Mouse (Mus musculus) midbrain, embryonic 10.5 days (tissue): ENCODE data around the gene Ergic1. TPM values are rescaled to one million over a fixed set of nuclear protein-coding genes. Genes with fewer than 3 reads are reported as not detected.
A peak's percentile ranks its signal among the peaks of the same experiment; 100 is the strongest.

Source experiments
- DNase-seq: peaks from one replicate; pipeline ENCODE4 v3.0.0-alpha.2; 2017; ENCODE audit warnings: low spot score
- H3K27ac ChIP-seq: fragments of 300-500 bp; sonication (generic); replicated peaks from 2 replicates; pipeline ENCODE4 v1.5.1; 2016; ENCODE audit warnings: mild to moderate bottlenecking
- H3K27me3 ChIP-seq: fragments of 300-500 bp; sonication (generic); 2 replicates; pipeline ENCODE4 v1.6.1; 2016; ENCODE audit warnings: low read depth, mild to moderate bottlenecking; ENCODE audit not compliant: poor library complexity, severe bottlenecking
- H3K36me3 ChIP-seq: fragments of 300-500 bp; sonication (generic); 2 replicates; pipeline ENCODE4 v1.6.1; 2016; ENCODE audit warnings: mild to moderate bottlenecking, moderate library complexity
- H3K4me1 ChIP-seq: fragments of 300-500 bp; sonication (generic); 2 replicates; pipeline ENCODE4 v1.6.1; 2016
- H3K4me3 ChIP-seq: fragments of 300-500 bp; sonication (generic); 2 replicates; pipeline ENCODE4 v1.5.1; 2016; ENCODE audit warnings: mild to moderate bottlenecking, moderate library complexity
- H3K9me3 ChIP-seq: fragments of 300-500 bp; sonication (generic); replicated peaks from 2 replicates; pipeline ENCODE4 v1.6.1; 2016; ENCODE audit warnings: mild to moderate bottlenecking
- WGBS: fragments of 180-500 bp; shearing (Covaris S2); methylation state at CpG from one replicate; pipeline ENCODE4 v1.1.7; 2016; 5-methylcytosine and 5-hydroxymethylcytosine counted together
- polyA plus RNA-seq: library from polyadenylated mRNA; unstranded; fragments of >200 nt; fragmentation: Nextera tagmentation; extraction: Ambion mirVana; gene quantifications from 2 replicates; pipeline ENCODE4 v1.2.1, GENCODE M21; 2016

Gene Ergic1
- polyA plus RNA-seq, 1 experiment from 2014 or later: 104 TPM

GRCm38 (mm10) chr17:26569594-26570350 lies 8.5 kb downstream of the Ergic1 start:
- peaks cover 12% of the 10 kb centered on the region; the same call in 1 of the 2 replicates for H3K9me3 ChIP-seq
- 89% methylated on average over 4 of the region's 4 CpGs for WGBS
- no peak for DNase-seq
- H3K4me3 ChIP-seq: no peak overlapping the region
- H3K27me3 ChIP-seq: no peaks in the 10 kb centered on the region
- peaks cover 88% of the 10 kb centered on the region for H3K36me3 ChIP-seq
- H3K4me1 ChIP-seq: 0 out of 2 replicates have a peak, but pooled peaks cover 2% of the 10 kb centered on the region
- H3K27ac ChIP-seq: no peak overlapping the region

- 89% methylated on average over 11 of the region's 11 CpGs for WGBS
- Histone ChIP-seq H3K4me1 (no peaks in the 10 kb centered on the region), H3K4me3 (no peak overlapping the region), H3K27me3 (no peaks in the 10 kb centered on the region), H3K27ac (0 out of 2 replicates have a peak overlapping the region, but pooled peaks have one; percentile 6), H3K9me3 (peaks cover 12% of the 10 kb centered on the region; the same call in 1 of the 2 replicates), H3K36me3 (peaks cover 87% of the 10 kb centered on the region)
- no peak for DNase-seq
These were observed 9.4 kb downstream of the Ergic1 start for GRCm38 (mm10) chr17:26570651-26571118.

GRCm38 (mm10) chr17:26571377-26571776 lies 10.1 kb downstream of the Ergic1 start:
- H3K4me3 ChIP-seq: no peak overlapping the region
- 90% methylated on average over 3 of the region's 3 CpGs for WGBS
- no peaks in the 10 kb centered on the region for H3K27me3 ChIP-seq
- no peak for DNase-seq
- H3K9me3 ChIP-seq: peaks cover 7% of the 10 kb centered on the region; the same call in 1 of the 2 replicates
- no peaks in the 10 kb centered on the region for H3K4me1 ChIP-seq
- H3K27ac ChIP-seq: no peak overlapping the region
- peaks cover 87% of the 10 kb centered on the region for H3K36me3 ChIP-seq

GRCm38 (mm10) chr17:26572265-26572664 lies 11.0 kb downstream of the Ergic1 start:
- Histone ChIP-seq H3K36me3 (peaks cover 87% of the 10 kb centered on the region), H3K27me3 (no peaks in the 10 kb centered on the region), H3K4me3 (no peak overlapping the region), H3K4me1 (no peaks in the 10 kb centered on the region), H3K27ac (no peak overlapping the region), H3K9me3 (peaks cover 4% of the 10 kb centered on the region; the same call in 1 of the 2 replicates)
- WGBS: 92% methylated on average over 11 of the region's 11 CpGs
- DNase-seq: no peak

- no peak for DNase-seq
- WGBS: 92% methylated on average over 11 of the region's 11 CpGs
- peaks cover 86% of the 10 kb centered on the region for H3K36me3 ChIP-seq
- H3K27me3 ChIP-seq: no peaks in the 10 kb centered on the region
- no peak overlapping the region for H3K4me3 ChIP-seq
- no peak overlapping the region for H3K27ac ChIP-seq
- no peaks in the 10 kb centered on the region for H3K9me3 ChIP-seq
- no peaks in the 10 kb centered on the region for H3K4me1 ChIP-seq
These were observed 12.8 kb downstream of the Ergic1 start for GRCm38 (mm10) chr17:26574118-26574517.

GRCm38 (mm10) chr17:26574701-26575100 lies 13.4 kb downstream of the Ergic1 start:
- no peak overlapping the region for H3K27ac ChIP-seq
- WGBS: 89% methylated on average over 5 of the region's 5 CpGs
- peaks cover 86% of the 10 kb centered on the region for H3K36me3 ChIP-seq
- H3K4me3 ChIP-seq: no peak overlapping the region
- no peaks in the 10 kb centered on the region for H3K9me3 ChIP-seq
- no peak for DNase-seq
- H3K27me3 ChIP-seq: no peaks in the 10 kb centered on the region
- no peaks in the 10 kb centered on the region for H3K4me1 ChIP-seq

GRCm38 (mm10) chr17:26575786-26576690 lies 14.7 kb downstream of the Ergic1 start:
- WGBS: 89% methylated on average over 12 of the region's 12 CpGs
- DNase-seq: no peak
- H3K4me1 ChIP-seq: no peaks in the 10 kb centered on the region
- no peaks in the 10 kb centered on the region for H3K27me3 ChIP-seq
- no peak overlapping the region for H3K27ac ChIP-seq
- peaks cover 86% of the 10 kb centered on the region for H3K36me3 ChIP-seq
- H3K4me3 ChIP-seq: no peak overlapping the region
- H3K9me3 ChIP-seq: no peaks in the 10 kb centered on the region

GRCm38 (mm10) chr17:26576833-26577232 lies 15.5 kb downstream of the Ergic1 start:
- Histone ChIP-seq H3K27ac (no peak overlapping the region), H3K4me1 (no peaks in the 10 kb centered on the region), H3K36me3 (peaks cover 88% of the 10 kb centered on the region), H3K27me3 (no peaks in the 10 kb centered on the region), H3K9me3 (no peaks in the 10 kb centered on the region), H3K4me3 (no peak overlapping the region)
- no peak for DNase-seq
- 97% methylated on average over 7 of the region's 7 CpGs for WGBS

GRCm38 (mm10) chr17:26577309-26577708 lies 16.0 kb downstream of the Ergic1 start:
- Histone ChIP-seq H3K27me3 (no peaks in the 10 kb centered on the region), H3K36me3 (peaks cover 88% of the 10 kb centered on the region), H3K9me3 (no peaks in the 10 kb centered on the region), H3K4me1 (no peaks in the 10 kb centered on the region), H3K27ac (no peak overlapping the region), H3K4me3 (no peak overlapping the region)
- WGBS: 96% methylated on average over 11 of the region's 11 CpGs
- DNase-seq: no peak

- peaks cover 91% of the 10 kb centered on the region for H3K36me3 ChIP-seq
- no peaks in the 10 kb centered on the region for H3K27me3 ChIP-seq
- WGBS: 96% methylated on average over 7 of the region's 7 CpGs
These were observed 16.9 kb downstream of the Ergic1 start for GRCm38 (mm10) chr17:26578162-26578561.

GRCm38 (mm10) chr17:26578771-26579170 lies 17.5 kb downstream of the Ergic1 start:
- Histone ChIP-seq H3K36me3 (peaks cover 97% of the 10 kb centered on the region), H3K27ac (no peak overlapping the region), H3K4me3 (no peak overlapping the region), H3K9me3 (no peaks in the 10 kb centered on the region), H3K27me3 (no peaks in the 10 kb centered on the region), H3K4me1 (peaks cover 6% of the 10 kb centered on the region)
- 95% methylated on average over 11 of the region's 11 CpGs for WGBS
- DNase-seq: no peak

More at GRCm38 (mm10) chr17:26578162-26578561, 16.9 kb downstream of the Ergic1 start:
- Histone ChIP-seq H3K27ac (no peak overlapping the region), H3K9me3 (no peaks in the 10 kb centered on the region), H3K4me3 (no peak overlapping the region), H3K4me1 (peaks cover under 1% of the 10 kb centered on the region; the same call in 1 of the 2 replicates)
- no peak for DNase-seq

- H3K9me3 ChIP-seq: no peaks in the 10 kb centered on the region
- H3K4me3 ChIP-seq: no peak overlapping the region
- no peak for DNase-seq
- 92% methylated on average over 6 of the region's 6 CpGs for WGBS
- H3K27ac ChIP-seq: no peak overlapping the region
- H3K4me1 ChIP-seq: peaks cover 12% of the 10 kb centered on the region
- H3K36me3 ChIP-seq: peaks cover 99% of the 10 kb centered on the region
- no peaks in the 10 kb centered on the region for H3K27me3 ChIP-seq
These were observed 18.1 kb downstream of the Ergic1 start for GRCm38 (mm10) chr17:26579396-26579795.
